ENCODE assay signal across 32 mouse cellular contexts in genomic region chr1:156254866-156255265, GRCm38 (mm10). TPM values are rescaled to one million over a fixed set of nuclear protein-coding genes. Genes with fewer than 3 reads are reported as not detected.
"Had no signal": no experiment of that assay in that cellular context is flagged by ENCODE, and none has a peak within 500 bp of the region (broad histone marks: within the 10 kb centered on the region; RNA-seq: fewer than 3 reads in every experiment).

No protein-coding gene starts in this region.

- H3K4me2 ChIP-seq: heart, embryonic 12.5 days; hindbrain, embryonic 12.5 days; hindbrain, embryonic 14.5 days; kidney, embryonic 15.5 days; limb, embryonic 13.5 days; limb, embryonic 15.5 days; liver, embryonic 13.5 days; liver, embryonic 15.5 days had no signal

- H3K36me3 ChIP-seq: heart, embryonic 10.5 days; heart, embryonic 12.5 days; hindbrain, embryonic 10.5 days; hindbrain, embryonic 12.5 days; kidney, embryonic 15.5 days; limb, embryonic 13.5 days; limb, embryonic 15.5 days; liver, embryonic 13.5 days; liver, embryonic 15.5 days had no signal

- H3K4me3 ChIP-seq: heart, adult 2 months; heart, embryonic 10.5 days; heart, embryonic 12.5 days; hindbrain, embryonic 10.5 days; hindbrain, embryonic 12.5 days; kidney, embryonic 15.5 days; limb, embryonic 13.5 days; limb, embryonic 15.5 days; liver, embryonic 13.5 days; liver, embryonic 15.5 days had no signal

- H3K9me3 ChIP-seq: heart, embryonic 10.5 days; heart, embryonic 12.5 days; hindbrain, embryonic 12.5 days; kidney, embryonic 15.5 days; limb, embryonic 13.5 days; limb, embryonic 15.5 days; liver, embryonic 13.5 days; liver, embryonic 15.5 days had no signal

- DNase-seq: gastrocnemius, postnatal 14 days; gastrocnemius, postnatal 36 days; heart, adult 2 months; heart, postnatal 10 days; heart, postnatal 4 days; kidney, adult 11 months; kidney, adult 2 months; kidney, adult 9 months; kidney, postnatal 14 days; kidney, postnatal 36 days; layer of hippocampus, adult 9-11 months; layer of hippocampus, postnatal 36 days; left cerebral cortex, postnatal 4 days; liver, embryonic 13.5 days had no signal

- H3K27me3 ChIP-seq: heart, embryonic 12.5 days; hindbrain, embryonic 12.5 days; kidney, embryonic 15.5 days; limb, embryonic 13.5 days; limb, embryonic 15.5 days; liver, embryonic 13.5 days; liver, embryonic 15.5 days had no signal

- H3K4me1 ChIP-seq: heart, embryonic 10.5 days; heart, embryonic 12.5 days; hindbrain, embryonic 10.5 days; hindbrain, embryonic 12.5 days; kidney, embryonic 15.5 days; limb, embryonic 15.5 days; liver, embryonic 13.5 days; liver, embryonic 15.5 days had no signal

- ATAC-seq: hindbrain, embryonic 16.5 days; inflammation-experienced regulatory T-cells, adult 6 months; intestine, embryonic 16.5 days had no signal

- H3K27ac ChIP-seq: heart, adult 2 months; heart, embryonic 10.5 days; hindbrain, embryonic 10.5 days; hindbrain, embryonic 12.5 days; hindbrain, embryonic 14.5 days; kidney, embryonic 15.5 days; kidney, postnatal 0 days; limb, embryonic 13.5 days; limb, embryonic 15.5 days; liver, embryonic 13.5 days; liver, embryonic 15.5 days had no signal

- H3K9ac ChIP-seq: heart, embryonic 12.5 days; hindbrain, embryonic 12.5 days; hindbrain, embryonic 14.5 days; kidney, embryonic 15.5 days; limb, embryonic 13.5 days; limb, embryonic 15.5 days; liver, embryonic 13.5 days; liver, embryonic 15.5 days had no signal

RNA-seq across cellular contexts. Expression of gene Tdrd5, which starts 48.6 kb away (rescaled TPM):
- polyA plus RNA-seq: heart, adult 2 months; hindbrain, embryonic 10.5 days; inflammation-experienced regulatory T-cells, adult 6 months; large intestine, adult 2 months; limb, embryonic 11.5 days; liver, adult 2 months had no signal

RNA-seq across cellular contexts. Expression of gene Fam163a, which starts 50.0 kb away (rescaled TPM):
- polyA plus RNA-seq: inflammation-experienced regulatory T-cells, adult 6 months; liver, embryonic 15.5 days had no signal

RNA-seq across cellular contexts. Expression of gene Nphs2, which starts 55.7 kb away (rescaled TPM):
- polyA plus RNA-seq: heart, adult 2 months; heart, embryonic 10.5 days; heart, embryonic 12.5 days; heart, embryonic 14.5 days; heart, embryonic 16.5 days; hindbrain, embryonic 10.5 days; inflammation-experienced regulatory T-cells, adult 6 months; intestine, embryonic 16.5 days; limb, embryonic 13.5 days; liver, adult 2 months; liver, embryonic 13.5 days; liver, embryonic 15.5 days had no signal
